Mouse (Mus musculus) kidney, adult 9 months (tissue): Measurements from ENCODE around the gene Grk6.

Source experiments
- DNase-seq: peaks from one replicate; pipeline ENCODE4 v3.0.0; 2022

Grk6 gene

DNA sequence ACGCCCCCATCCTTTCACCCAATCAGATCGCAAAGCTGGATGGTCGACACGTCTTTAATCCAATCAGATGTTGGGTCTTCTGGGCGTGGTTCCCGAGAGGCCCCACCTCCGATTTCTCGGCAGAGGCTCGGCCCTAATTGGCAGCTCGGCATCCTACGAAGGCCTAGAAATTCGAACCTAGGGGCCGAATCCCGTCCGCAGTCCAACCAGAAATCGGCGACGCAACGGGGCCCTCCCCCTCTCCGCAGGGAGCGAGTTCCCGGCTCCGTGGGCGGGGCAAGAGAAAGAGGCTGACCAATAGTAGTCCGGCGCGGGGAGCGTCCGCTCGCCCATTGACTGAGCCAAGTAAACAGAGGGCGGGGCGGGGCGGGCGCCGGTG, at the start of gene Grk6:
Gene Grk6 (plus strand): TSS at position 136 of the 379 bp plus-strand sequence.
- DNase-seq, result peak; percentile 100

DNA sequence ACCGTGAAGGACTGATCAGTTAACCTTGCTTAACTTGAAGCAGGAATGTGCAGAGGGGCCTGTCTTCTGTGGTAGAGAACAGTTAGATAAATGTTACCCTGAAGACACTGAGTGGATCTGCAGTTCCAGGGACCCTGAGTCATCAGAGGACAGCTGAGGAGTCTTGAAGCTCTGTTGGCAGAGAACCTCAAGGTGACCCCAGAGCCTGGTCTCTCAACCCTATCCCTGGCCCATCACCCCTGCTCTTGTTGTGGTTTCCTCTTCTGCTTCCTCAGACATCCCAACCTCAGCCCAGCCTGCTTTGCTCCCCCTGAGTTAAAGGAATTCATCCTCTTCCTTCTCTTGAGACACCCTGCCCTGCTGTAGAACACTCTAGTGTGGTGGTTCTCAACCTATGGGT, 46.8 kb upstream of the Grk6 start, which contains the start of gene Slc34a1:
Gene Slc34a1 (plus strand): TSS at position 100 of the 400 bp plus-strand sequence.
- DNase-seq, result peak; percentile 27

DNA sequence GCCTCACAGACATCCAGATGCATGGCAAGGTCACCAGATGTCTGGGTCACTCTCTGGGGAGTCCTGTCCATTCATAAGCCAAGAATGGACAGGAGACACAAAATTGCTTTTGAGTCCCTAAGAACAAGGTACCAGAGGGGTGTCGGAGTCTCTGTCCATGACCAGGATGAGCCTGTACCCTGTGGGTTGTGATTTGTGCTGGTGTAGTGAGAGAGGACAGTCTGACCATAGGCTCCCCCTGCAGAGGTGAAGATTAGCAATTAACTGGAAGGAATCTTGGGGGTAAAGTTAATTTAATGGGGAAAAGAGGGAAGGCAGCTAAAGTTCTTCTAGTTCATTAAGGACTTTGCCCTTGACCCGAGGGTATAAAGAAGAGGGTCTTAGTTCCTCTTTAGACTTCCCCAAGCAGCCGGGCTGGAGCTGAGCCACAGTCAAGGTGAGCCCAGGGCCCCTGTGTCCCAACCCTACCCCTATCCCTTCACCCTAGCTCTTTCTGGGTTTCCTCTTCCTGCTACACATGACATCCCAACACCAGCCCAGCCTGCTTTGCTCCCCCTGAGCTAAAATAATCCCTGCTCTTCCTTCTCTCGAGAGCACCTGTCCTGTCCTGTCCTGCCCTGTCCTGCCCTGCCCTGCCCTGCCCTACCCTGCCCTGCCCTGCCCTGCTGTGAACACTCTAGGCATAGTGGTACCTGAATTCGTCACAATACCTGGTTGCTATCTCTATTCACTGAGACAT, 45.4 kb upstream of the Grk6 start:
- peak; percentile 92 for DNase-seq

GRCm38 (mm10) chr13:55400039-55400346, 44.9 kb upstream of the Grk6 start:
- peak; percentile 16 for DNase-seq

DNA sequence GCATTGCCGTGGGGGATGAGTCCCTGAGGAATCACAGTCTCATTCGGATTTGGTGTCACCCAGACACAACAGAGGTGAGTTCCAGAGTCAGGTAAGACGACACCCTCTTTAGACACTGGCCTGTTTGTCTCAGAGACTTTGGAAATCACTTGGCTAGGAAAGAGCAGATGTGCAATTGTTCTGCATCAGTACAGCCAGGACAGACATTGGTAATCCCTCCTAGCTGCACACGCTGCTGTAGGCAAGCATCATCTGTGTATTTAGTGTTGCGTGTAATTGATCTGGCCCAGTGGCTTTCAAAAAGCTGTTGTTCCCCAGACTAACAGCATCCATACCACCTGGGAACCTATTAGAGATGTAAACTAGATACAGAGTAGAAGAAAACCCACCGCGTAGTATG, 41.6 kb upstream of the Grk6 start:
- DNase-seq, result no peak

DNA sequence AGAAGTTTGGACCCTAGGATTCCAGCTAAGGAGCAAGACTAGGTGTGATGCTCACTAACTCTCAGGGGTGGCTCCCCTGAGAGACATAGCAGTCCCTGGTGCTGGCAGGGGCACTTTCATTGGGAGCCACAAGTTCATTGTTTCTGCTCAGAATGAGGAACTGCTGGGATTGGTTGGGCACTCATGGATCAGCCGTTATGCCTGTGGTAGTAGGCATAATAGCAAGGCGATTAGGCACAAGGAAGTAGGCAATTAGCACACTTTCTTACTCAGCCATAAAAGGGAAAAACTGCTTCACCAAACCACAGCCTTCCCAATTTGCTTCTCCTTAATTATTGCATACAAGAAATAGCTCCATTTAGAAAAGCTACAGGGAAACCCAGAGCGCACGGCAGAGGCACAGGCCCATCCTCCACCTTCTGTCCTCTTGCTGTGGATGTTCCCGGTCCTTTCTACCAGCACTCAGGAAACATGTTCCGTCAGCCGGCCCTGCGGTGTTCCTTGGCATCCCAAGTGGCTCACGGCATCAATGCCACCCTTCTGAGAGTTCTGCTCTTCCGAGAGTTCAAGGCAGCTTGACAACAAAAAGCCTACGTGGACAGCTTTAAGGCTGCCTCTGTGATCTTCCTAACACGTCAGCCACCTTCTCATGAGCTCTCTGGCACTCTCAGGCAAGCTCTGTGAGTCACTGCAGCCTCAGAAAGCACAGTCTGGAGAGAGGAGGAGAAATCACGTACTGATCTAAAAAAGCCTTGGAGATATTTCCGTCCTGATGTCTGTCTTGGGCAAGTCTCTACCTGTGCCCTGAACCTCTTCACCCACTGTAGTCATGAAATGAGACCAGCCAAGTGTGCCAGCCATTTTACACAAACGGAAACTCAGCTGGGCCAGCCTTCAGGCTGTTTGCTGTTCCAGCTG, 40.7 kb upstream of the Grk6 start:
- peak; percentile 41 for DNase-seq

DNA sequence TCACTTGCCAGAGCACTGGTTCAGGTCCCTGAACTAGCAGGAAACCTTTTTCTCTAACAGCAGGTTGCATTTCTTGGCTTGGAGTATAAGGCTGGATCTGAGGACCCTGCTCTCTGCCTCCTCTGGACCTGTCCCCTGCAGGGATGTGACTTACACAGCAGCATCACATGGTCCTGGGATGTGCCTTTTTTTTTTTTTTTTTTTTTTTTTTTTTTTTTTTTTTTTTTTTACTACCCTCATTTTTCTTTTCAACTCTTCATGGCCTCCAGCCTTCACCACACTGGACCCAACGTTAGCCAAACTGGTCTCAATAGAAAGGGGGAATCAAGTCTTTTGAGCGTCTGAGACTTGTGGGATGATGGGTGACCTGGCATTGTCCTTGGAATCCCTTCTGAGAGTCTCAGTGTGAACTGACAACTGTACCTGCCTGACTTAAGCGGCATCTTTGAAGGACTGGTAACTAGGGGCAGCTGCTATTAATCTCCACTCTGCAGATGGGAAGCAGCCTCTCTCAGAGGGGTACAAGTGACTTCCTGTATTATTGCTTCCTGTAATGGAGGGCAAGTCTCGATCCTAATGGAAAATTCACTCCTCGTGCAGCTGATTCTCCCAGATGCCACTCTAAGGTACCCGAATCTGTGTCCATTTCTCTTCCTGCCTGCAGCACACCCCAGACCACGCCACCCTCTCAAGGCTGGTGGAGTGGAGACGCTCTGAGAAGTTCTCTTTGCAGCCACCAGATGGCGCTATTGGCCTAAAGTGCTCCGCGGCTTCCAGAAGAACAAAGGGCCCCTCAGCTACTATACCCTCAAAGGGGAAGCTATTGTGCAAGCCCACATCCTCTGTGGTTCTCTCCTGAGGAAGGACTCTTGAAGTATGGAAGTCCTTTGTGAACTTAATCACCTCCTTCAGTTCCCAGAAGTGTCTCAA, 39.8 kb upstream of the Grk6 start:
- DNase-seq, result peak; percentile 76

DNA sequence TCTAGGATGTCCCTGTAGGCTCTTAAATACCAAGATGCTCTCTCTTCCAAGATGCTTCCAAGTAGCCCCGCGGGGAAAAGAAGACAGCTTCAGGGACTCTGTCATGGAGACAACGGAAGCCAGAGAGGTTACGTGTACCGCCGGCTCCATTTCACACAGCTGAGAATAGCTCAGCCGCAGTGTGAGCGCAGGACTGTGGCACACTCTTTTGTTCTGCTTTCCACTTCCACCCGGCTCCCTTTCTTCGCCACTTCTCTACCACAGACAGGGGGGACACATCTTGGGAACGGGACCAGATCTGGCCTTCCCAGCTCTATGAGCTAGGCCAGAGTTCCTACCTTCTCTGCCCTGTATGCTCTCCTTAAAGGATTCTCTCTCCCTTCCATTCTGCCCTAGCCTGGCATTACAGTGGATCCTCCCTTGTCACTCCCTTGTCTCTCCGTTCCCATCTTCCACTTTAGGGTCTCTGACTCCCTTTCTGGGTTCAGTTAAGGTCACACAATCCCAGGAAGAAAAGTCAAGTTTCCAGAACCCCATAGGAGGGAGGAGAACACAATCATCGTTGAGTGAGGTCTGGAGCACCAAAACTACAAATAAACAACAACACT, 39.0 kb upstream of the Grk6 start:
- no peak for DNase-seq

DNA sequence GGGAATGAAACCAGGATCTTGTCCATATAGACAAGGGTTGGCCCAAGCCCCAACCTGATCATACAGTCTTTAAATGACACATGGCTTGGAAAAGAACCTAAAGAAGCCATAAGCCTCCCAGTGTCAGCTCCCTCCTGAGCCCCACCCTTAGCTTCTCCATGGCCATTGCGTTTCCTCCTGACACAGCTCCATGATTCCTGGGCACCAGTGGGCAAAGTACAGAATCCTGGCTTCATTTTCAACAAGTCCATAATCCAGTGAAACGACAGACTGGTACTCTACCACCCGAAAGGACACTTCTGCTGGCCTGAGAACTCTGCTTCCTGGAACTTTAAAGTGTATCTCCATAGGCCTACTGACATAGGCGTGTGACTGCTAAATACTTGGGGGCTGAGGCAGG, 37.5 kb upstream of the Grk6 start:
- DNase-seq, result peak; percentile 48

DNA sequence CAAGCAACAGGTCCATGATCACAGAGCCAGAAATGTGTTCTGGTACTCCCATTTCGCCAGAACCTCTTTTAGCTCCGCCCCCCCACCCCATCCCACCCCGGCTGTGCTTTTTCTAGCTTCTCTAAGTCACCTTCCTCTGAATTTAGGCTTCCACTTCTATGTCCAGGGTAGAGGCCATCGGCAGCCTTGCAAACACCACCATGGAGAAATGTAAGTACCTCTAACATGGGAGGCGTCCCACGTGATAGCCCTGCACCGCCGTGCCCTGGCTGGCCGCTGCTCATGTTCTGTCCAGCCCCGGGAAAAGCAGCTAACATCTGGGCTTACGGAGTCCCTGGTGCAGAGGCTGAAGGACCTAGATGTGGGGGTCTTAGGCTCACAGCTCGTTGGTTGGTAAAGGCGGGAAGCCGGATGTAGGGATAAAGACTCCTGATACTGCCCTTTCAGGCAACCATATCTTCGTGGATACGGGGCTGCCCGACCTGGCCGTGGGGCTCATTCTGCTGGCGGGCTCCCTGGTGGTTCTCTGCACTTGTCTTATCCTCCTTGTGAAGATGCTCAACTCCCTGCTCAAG, 36.2 kb upstream of the Grk6 start:
- peak; percentile 64 for DNase-seq

- DNase-seq, result peak; percentile 67
Measured at GRCm38 (mm10) chr13:55411826-55412225, 33.0 kb upstream of the Grk6 start.

DNA sequence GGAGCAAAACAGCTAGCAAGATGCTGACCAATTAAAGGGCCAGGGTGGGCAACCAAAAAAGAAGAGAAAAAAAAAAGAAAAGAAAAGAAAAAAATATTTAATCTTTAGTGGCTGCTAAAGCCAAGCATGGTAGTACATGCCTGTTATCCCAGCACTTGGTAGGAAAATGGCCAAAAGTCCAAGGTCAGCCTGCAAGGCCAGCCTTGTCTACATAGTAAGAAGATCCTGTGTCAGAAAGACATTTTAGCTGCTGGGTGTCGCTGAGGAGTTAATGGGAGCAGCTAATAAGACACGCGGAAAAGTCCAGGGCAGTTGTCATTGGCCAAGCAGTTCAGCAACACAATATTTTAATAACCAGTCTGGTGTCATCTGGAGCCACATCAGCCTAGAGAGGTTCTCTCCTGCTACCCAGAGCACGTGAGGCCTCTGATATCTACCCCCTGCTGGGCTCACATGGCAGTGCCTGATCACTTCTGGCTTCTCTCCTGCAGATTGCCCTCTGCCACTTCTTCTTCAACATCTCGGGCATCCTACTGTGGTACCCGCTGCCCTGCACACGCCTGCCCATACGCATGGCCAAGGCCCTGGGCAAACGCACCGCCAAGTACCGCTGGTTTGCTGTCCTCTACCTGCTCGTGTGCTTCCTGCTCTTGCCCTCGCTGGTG, 32.1 kb upstream of the Grk6 start:
- DNase-seq, result peak; percentile 58

DNA sequence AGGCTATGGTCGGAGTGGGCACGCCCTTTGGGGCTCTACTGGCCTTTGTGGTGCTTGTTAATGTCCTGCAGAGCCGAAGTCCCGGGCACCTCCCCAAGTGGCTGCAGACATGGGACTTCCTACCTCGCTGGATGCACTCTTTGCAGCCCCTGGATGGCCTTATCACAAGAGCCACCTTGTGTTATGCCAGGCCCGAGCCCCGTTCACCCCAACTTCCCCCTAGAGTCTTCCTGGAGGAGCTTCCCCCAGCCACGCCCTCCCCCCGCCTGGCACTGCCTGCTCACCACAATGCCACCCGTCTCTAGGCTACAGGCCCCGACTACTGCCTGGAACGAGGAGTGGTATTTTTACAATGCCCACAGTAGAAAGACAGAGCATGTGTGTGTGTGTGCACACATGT, 31.5 kb upstream of the Grk6 start:
- DNase-seq, result peak; percentile 42

DNA sequence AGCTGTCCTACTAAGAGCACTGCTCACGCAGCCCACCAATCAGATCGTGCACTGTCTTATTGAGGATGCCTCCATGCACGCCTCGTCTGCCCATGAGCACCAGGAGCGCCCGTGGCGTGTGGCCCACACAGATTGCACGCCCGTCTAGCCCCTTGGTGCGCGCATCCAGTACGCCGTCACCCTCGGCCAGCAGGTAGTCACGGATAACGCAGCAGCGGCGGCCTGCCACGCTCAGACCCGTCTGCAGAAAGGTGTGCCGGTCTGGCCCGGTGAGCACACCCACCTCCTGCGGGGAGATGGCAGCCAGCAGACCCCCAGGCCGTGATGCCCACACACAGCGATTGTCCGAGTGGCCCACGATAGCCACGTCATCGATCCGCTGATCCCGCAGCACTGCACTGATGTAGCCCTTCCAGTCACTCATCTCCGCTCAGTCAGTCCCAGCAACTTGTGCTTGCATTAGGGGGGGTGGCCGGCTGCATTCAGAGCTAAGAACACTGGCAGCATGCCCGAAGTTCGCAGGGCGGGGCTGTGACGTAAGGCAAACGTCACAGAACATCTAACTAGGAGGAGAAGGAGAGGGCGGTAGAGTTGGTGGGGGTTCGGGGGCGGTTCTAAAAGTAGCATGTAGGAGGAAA, 30.0 kb upstream of the Grk6 start, which contains the start of gene Pfn3:
Gene Pfn3 (minus strand): TSS at position 490 of the 638 bp plus-strand sequence.
- peak; percentile 95 for DNase-seq

GRCm38 (mm10) chr13:55418004-55418403, 26.9 kb upstream of the Grk6 start:
- peak; percentile 89 for DNase-seq

- peak; percentile 33 for DNase-seq
Measured at GRCm38 (mm10) chr13:55419142-55419541, 25.7 kb upstream of the Grk6 start.

DNA sequence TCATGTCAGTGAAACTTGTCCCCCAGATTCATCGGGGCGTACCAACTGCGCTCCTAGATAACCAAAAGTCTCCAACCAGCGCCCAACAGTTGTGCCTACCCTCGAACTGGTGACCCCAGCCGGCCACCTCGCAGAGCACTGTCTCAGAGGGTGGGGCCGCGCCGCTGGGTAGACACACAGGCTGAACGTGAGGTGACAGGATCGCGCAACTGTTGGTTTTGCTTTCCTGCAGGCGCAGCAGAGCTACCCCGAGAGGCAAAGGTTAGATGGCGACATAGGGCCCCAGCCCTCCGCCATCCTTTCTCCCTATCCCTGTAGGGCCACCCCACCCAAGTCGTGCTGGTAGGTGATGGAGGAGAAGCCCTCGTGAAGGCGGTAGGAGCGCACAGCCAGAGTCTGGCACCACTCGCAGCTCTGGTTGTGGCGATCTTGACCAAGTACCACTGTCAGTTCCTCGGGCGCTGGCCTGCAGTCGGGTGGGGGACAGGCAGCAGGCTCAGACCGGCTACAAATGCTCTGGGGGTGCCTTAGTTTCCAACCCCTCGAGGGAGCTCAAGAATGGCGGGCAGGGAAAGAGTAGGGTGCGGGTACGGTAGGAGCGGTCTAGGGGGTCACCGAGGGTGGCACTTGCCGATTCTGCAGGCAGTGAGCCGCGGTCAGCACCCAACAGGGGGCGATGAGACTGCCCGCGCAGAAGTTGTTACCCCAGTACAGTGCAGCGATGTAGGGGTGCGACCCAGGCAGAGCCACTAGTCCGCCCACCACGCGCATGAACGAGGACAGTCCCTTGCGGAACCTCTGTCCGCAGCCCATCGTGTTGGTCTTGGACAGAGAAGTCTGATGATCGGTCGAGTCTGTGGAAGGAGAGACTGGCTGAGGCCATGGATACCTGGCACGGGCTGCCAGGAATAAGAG, 24.6 kb upstream of the Grk6 start:
- no peak for DNase-seq

- DNase-seq, result peak; percentile 71
Measured at GRCm38 (mm10) chr13:55420933-55421800, 23.7 kb upstream of the Grk6 start.

- no peak for DNase-seq
Measured at GRCm38 (mm10) chr13:55426613-55427012, 18.3 kb upstream of the Grk6 start, which contains the start of gene F12. F12 (minus strand) TSS chr13:55426793.
